16 mouse cellular contexts compared by ENCODE assay signal in genomic region chr7:75355521-75355920, GRCm38 (mm10). TPM values are rescaled to one million over a fixed set of nuclear protein-coding genes. Genes with fewer than 3 reads are reported as not detected.
"Had no signal": no experiment of that assay in that cellular context is flagged by ENCODE, and none has a peak within 500 bp of the region (broad histone marks: within the 10 kb centered on the region; RNA-seq: fewer than 3 reads in every experiment).

No protein-coding gene starts in this region.

- H3K4me3 ChIP-seq: kidney, embryonic 15.5 days; layer of hippocampus, adult 2 months; limb, embryonic 12.5 days; limb, embryonic 15.5 days; lung, embryonic 15.5 days had no signal

- DNase-seq: kidney, adult 8-10 months; kidney, postnatal 25 days; layer of hippocampus, adult 9-11 months; left cerebral cortex, postnatal 4 days; liver, postnatal 0 days; lung, postnatal 14 days; lung, postnatal 4 days; midbrain, embryonic 14.5 days; thymus, postnatal 25 days had no signal

- H3K4me1 ChIP-seq: kidney, embryonic 15.5 days; lung, embryonic 15.5 days had no signal

RNA-seq across cellular contexts. Expression of gene Sv2b, which starts 46.5 kb away (rescaled TPM):
- total RNA-seq: megakaryocyte progenitor cell, adult 5-6 weeks; megakaryocyte-erythroid progenitor cell, adult 5-6 weeks had no signal
- polyA plus RNA-seq: liver, postnatal 0 days had no signal
